Mouse (Mus musculus) stomach, embryonic 15.5 days (tissue): Measurements from ENCODE around the gene Abcg1. TPM values are rescaled to one million over a fixed set of nuclear protein-coding genes. Genes with fewer than 3 reads are reported as not detected.

Experiments
- ATAC-seq: fragments of 200-750 bp; cut with Nextera tagmentation; 2 replicates; pipeline ENCODE4 v1.8.0; 2017; ENCODE audit warnings: low read depth, moderate number of reproducible peaks, moderate TSS enrichment; ENCODE audit not compliant: insufficient read depth, low FRiP score
- H3K27ac ChIP-seq: fragments of 300-500 bp; sonication (generic); 2 replicates; pipeline ENCODE4 v1.5.1; 2015; ENCODE audit warnings: mild to moderate bottlenecking, inconsistent platforms
- H3K27me3 ChIP-seq: fragments of 300-500 bp; sonication (generic); replicated peaks from 2 replicates; pipeline ENCODE4 v1.6.1; 2015; ENCODE audit warnings: inconsistent platforms
- H3K36me3 ChIP-seq: fragments of 300-500 bp; sonication (generic); 2 replicates; pipeline ENCODE4 v1.6.1; 2015; ENCODE audit warnings: inconsistent platforms
- H3K4me1 ChIP-seq: fragments of 300-500 bp; sonication (generic); 2 replicates; pipeline ENCODE4 v1.6.1; 2015; ENCODE audit warnings: inconsistent platforms
- H3K4me2 ChIP-seq: fragments of 300-500 bp; sonication (generic); 2 replicates; pipeline ENCODE4 v1.6.1; 2015; ENCODE audit warnings: mild to moderate bottlenecking, inconsistent platforms
- H3K4me3 ChIP-seq: fragments of 300-500 bp; sonication (generic); replicated peaks from 2 replicates; pipeline ENCODE4 v1.5.1; 2015; ENCODE audit warnings: inconsistent platforms
- H3K9ac ChIP-seq: fragments of 300-500 bp; sonication (generic); 2 replicates; pipeline ENCODE4 v1.6.1; 2015; ENCODE audit warnings: inconsistent platforms
- H3K9me3 ChIP-seq: fragments of 300-500 bp; sonication (generic); 2 replicates; pipeline ENCODE4 v1.6.1; 2016; ENCODE audit warnings: inconsistent platforms
- WGBS: fragments of 180-500 bp; shearing (Covaris S2); methylation state at CpG from one replicate; pipeline ENCODE4 v1.1.7; 2015; 5-methylcytosine and 5-hydroxymethylcytosine counted together
- polyA plus RNA-seq: library from polyadenylated mRNA; unstranded; fragments of >200 nt; fragmentation: Nextera tagmentation; extraction: Ambion mirVana; gene quantifications from 2 replicates; pipeline ENCODE4 v1.2.1, GENCODE M21; 2015

The Abcg1 gene
- polyA plus RNA-seq, 1 experiment from 2014 or later, result 8.4 TPM

DNA sequence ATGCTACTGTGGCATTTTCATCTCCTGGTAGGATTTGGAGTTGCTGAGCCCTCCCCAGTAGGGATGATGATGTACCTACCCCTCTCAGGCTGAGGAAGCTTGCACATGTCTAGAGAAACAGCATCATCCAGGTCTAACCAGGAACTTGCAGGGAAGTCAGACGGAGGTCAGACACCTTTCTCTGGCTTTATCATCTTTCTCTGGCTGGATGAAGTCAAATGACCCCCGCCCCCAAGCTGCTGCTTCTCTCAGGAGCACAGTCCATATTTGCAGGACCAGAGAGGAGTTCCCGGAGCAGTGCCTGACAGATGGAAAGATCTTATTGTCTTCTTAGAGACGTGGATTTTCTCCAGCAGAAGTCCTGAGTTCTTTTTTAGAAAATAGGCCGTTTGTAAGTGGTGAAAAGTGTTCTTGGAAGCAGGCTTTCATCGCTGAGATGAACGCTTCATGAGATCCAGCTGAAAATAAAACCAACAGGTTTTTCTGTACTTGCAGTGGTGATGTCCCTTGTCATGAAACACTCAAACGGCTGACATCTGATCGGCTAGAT is 28.6 kb upstream of the Abcg1 start:
- H3K9ac ChIP-seq, result no peak overlapping the region
- H3K4me1 ChIP-seq, result no peaks in the 10 kb centered on the region
- WGBS, result 76% methylated on average over 9 of the region's 9 CpGs
- no peak overlapping the region for H3K27ac ChIP-seq
- no peaks in the 10 kb centered on the region for H3K27me3 ChIP-seq
- no peak for ATAC-seq
- no peak overlapping the region for H3K4me2 ChIP-seq
- no peaks in the 10 kb centered on the region for H3K9me3 ChIP-seq
- H3K36me3 ChIP-seq, result no peaks in the 10 kb centered on the region
- H3K4me3 ChIP-seq, result no peak overlapping the region

DNA sequence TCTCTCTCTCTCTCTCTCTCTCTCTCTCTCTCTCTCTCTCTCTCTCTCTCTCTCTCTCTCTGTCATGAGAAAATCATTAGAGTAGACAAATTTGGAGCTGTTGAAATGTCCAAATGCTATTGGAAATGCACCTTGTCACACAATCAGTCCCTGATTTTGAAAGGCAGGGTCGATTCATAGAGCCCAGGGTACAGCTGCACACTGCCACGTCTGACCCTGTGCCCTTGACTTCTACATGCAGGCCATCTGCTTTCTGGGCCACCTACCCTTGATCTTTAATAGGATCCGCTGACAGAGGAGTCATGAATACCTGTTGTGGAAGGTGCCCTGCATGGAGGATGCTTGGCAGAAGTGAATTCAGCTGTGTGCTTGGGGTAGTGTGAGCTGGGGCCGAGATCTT is 28.1 kb upstream of the Abcg1 start:
- H3K4me3 ChIP-seq, result no peak overlapping the region
- H3K9me3 ChIP-seq, result no peaks in the 10 kb centered on the region
- H3K36me3 ChIP-seq, result no peaks in the 10 kb centered on the region
- WGBS, result 81% methylated on average over 4 of the region's 4 CpGs
- H3K27ac ChIP-seq, result no peak overlapping the region
- ATAC-seq, result no peak
- no peak overlapping the region for H3K4me2 ChIP-seq
- H3K9ac ChIP-seq, result no peak overlapping the region
- no peaks in the 10 kb centered on the region for H3K4me1 ChIP-seq
- H3K27me3 ChIP-seq, result no peaks in the 10 kb centered on the region

GRCm38 (mm10) chr17:31032341-31032740 is 25.1 kb upstream of the Abcg1 start:
- no peak overlapping the region for H3K9ac ChIP-seq
- no peaks in the 10 kb centered on the region for H3K27me3 ChIP-seq
- H3K36me3 ChIP-seq, result no peaks in the 10 kb centered on the region
- H3K27ac ChIP-seq, result no peak overlapping the region
- no peaks in the 10 kb centered on the region for H3K4me1 ChIP-seq
- no peaks in the 10 kb centered on the region for H3K9me3 ChIP-seq
- ATAC-seq, result no peak
- H3K4me2 ChIP-seq, result no peak overlapping the region
- 87% methylated on average over 4 of the region's 4 CpGs for WGBS
- H3K4me3 ChIP-seq, result no peak overlapping the region

DNA sequence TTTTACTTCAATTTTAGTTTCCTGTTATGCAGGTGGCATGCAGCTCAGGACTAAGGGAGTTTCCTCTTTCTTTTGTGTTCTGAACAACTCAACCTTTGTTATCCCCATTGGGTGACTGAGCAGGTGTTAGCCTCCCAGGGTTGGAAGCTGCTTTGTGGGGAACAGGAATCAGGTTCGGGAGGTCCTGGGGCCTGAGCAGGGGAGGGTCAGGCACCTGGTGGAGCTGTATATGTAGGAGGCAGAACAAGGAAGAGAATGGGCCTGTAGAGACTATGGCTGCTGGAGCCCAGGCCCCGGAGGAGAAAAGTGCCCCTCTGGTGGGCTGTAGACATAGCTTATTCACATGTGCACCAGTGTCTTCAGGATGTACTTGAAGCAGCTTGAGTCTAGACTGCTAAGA is 24.2 kb upstream of the Abcg1 start:
- Histone ChIP-seq H3K9ac (no peak overlapping the region), H3K9me3 (no peaks in the 10 kb centered on the region), H3K27me3 (no peaks in the 10 kb centered on the region), H3K27ac (no peak overlapping the region), H3K4me2 (no peak overlapping the region), H3K4me3 (no peak overlapping the region), H3K4me1 (no peaks in the 10 kb centered on the region), H3K36me3 (no peaks in the 10 kb centered on the region)
- WGBS, result 64% methylated on average over 2 of the region's 2 CpGs
- no peak for ATAC-seq

DNA sequence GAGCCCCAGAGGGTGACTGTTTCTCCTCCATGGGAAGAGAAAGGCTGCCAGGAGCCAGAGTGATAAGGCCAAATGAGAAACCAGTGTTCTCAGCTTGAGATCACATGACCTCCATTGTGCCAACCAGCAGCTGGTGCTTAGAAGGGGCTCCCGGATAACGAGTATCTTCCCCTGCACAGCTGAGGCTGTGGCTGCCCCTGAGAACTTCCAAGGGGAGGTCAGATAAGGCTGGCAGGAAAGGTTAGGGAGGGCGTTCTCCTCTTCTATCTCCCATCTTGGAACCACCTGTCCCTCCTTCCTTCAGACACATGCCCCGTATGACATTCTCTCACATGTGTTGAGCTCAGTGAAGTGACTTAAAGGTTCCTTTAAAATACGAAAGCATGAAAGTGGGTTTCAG is 23.3 kb upstream of the Abcg1 start:
- peak; percentile 77; the same call in 1 of the 2 replicates for ATAC-seq
- H3K9me3 ChIP-seq, result no peaks in the 10 kb centered on the region
- H3K27me3 ChIP-seq, result no peaks in the 10 kb centered on the region
- WGBS, result 60% methylated on average over 5 of the region's 5 CpGs
- no peak overlapping the region for H3K27ac ChIP-seq
- H3K36me3 ChIP-seq, result no peaks in the 10 kb centered on the region
- no peak overlapping the region for H3K4me2 ChIP-seq
- H3K4me1 ChIP-seq, result no peaks in the 10 kb centered on the region
- no peak overlapping the region for H3K4me3 ChIP-seq
- H3K9ac ChIP-seq, result no peak overlapping the region

- H3K36me3 ChIP-seq, result no peaks in the 10 kb centered on the region
- no peak for ATAC-seq
- H3K4me3 ChIP-seq, result no peak overlapping the region
- H3K27ac ChIP-seq, result no peak overlapping the region
- 81% methylated on average over 9 of the region's 9 CpGs for WGBS
- no peaks in the 10 kb centered on the region for H3K4me1 ChIP-seq
- H3K27me3 ChIP-seq, result no peaks in the 10 kb centered on the region
- no peak overlapping the region for H3K4me2 ChIP-seq
- H3K9ac ChIP-seq, result no peak overlapping the region
- H3K9me3 ChIP-seq, result no peaks in the 10 kb centered on the region
Observed at GRCm38 (mm10) chr17:31034674-31035356, 22.7 kb upstream of the Abcg1 start.

GRCm38 (mm10) chr17:31036168-31036876 is 21.2 kb upstream of the Abcg1 start:
- no peak overlapping the region for H3K4me2 ChIP-seq
- ATAC-seq, result no peak
- no peaks in the 10 kb centered on the region for H3K36me3 ChIP-seq
- H3K9ac ChIP-seq, result no peak overlapping the region
- H3K9me3 ChIP-seq, result no peaks in the 10 kb centered on the region
- 79% methylated on average over 22 of the region's 22 CpGs for WGBS
- no peak overlapping the region for H3K27ac ChIP-seq
- no peaks in the 10 kb centered on the region for H3K27me3 ChIP-seq
- no peak overlapping the region for H3K4me3 ChIP-seq
- no peaks in the 10 kb centered on the region for H3K4me1 ChIP-seq

DNA sequence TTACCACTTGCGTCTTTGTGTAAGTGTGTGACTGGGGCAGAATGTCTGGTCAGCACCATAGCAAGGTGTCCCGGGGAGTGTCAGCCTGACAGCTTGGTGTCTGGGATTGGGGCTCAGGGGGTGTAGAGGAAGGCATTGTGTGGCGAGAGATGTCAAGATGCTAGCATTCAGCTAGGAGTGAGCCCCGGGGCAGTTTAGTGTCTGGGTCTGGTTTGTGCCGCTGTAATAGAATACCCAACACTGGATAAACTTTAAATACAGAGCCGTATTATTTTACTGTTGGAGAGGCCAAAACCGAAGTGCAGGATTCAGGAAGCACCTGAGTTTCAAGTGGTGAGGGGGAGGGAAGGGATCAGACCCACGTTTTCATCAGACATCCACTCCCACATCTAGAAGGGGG is 20.1 kb upstream of the Abcg1 start:
- no peak overlapping the region for H3K9ac ChIP-seq
- H3K27me3 ChIP-seq, result no peaks in the 10 kb centered on the region
- no peaks in the 10 kb centered on the region for H3K36me3 ChIP-seq
- no peaks in the 10 kb centered on the region for H3K9me3 ChIP-seq
- no peaks in the 10 kb centered on the region for H3K4me1 ChIP-seq
- H3K4me3 ChIP-seq, result no peak overlapping the region
- no peak overlapping the region for H3K4me2 ChIP-seq
- ATAC-seq, result no peak
- no peak overlapping the region for H3K27ac ChIP-seq
- WGBS, result 71% methylated on average over 8 of the region's 8 CpGs

DNA sequence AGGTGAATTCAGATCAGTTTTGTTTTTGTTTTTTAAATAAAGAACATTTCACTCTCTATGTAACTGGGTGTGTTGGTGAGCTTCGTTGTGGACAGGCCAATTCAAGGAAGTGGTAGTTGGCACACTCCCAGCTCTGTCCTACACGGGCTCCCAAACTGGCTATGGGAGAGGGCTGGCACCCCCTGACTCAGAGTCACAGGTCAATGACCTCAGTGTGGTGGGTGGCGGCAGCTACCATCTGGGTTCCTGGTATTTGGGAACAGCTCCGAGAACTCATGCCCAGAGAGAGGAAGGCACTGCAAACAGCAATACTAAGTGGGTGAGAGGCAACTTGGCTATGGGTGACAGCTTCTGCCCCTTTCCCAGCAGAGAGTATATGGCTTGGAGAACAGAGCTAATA is 19.1 kb upstream of the Abcg1 start:
- no peak overlapping the region for H3K9ac ChIP-seq
- H3K27ac ChIP-seq, result no peak overlapping the region
- 76% methylated on average over 4 of the region's 4 CpGs for WGBS
- ATAC-seq, result no peak
- H3K4me3 ChIP-seq, result no peak overlapping the region
- H3K36me3 ChIP-seq, result no peaks in the 10 kb centered on the region
- no peaks in the 10 kb centered on the region for H3K9me3 ChIP-seq
- no peak overlapping the region for H3K4me2 ChIP-seq
- H3K4me1 ChIP-seq, result no peaks in the 10 kb centered on the region
- no peaks in the 10 kb centered on the region for H3K27me3 ChIP-seq

DNA sequence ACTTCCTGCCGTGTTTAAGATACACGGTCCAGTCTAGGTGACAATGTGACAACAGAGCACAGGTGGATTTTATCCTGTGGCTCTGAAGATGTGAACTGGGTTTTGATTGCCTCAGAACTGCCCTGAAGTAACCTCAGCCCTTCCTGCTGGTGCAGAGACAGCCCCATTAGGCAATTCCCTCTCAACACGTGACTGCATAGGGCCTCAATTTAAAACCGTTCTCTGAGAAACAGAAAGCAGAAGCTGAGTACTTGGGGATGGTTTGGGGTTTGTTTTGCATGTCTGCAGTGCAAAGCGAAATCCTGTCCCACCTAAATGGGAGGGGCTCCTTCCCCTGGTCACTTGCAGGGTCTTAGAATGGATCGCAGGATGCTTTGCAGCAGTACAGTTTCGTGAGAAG is 17.8 kb upstream of the Abcg1 start:
- WGBS, result 61% methylated on average over 7 of the region's 7 CpGs
- H3K36me3 ChIP-seq, result no peaks in the 10 kb centered on the region
- no peaks in the 10 kb centered on the region for H3K9me3 ChIP-seq
- no peaks in the 10 kb centered on the region for H3K4me1 ChIP-seq
- ATAC-seq, result no peak
- no peak overlapping the region for H3K9ac ChIP-seq
- no peak overlapping the region for H3K4me3 ChIP-seq
- H3K4me2 ChIP-seq, result no peak overlapping the region
- no peaks in the 10 kb centered on the region for H3K27me3 ChIP-seq
- no peak overlapping the region for H3K27ac ChIP-seq

- no peak overlapping the region for H3K27ac ChIP-seq
Observed at GRCm38 (mm10) chr17:31040421-31040820, 17.1 kb upstream of the Abcg1 start.

GRCm38 (mm10) chr17:31042751-31043150 is 14.7 kb upstream of the Abcg1 start:
- no peak overlapping the region for H3K9ac ChIP-seq
- 59% methylated on average over 2 of the region's 2 CpGs for WGBS
- H3K27ac ChIP-seq, result no peak overlapping the region
- H3K4me1 ChIP-seq, result no peaks in the 10 kb centered on the region
- H3K4me3 ChIP-seq, result no peak overlapping the region
- no peaks in the 10 kb centered on the region for H3K36me3 ChIP-seq
- no peaks in the 10 kb centered on the region for H3K27me3 ChIP-seq
- H3K4me2 ChIP-seq, result no peak overlapping the region
- no peak for ATAC-seq
- no peaks in the 10 kb centered on the region for H3K9me3 ChIP-seq

More at GRCm38 (mm10) chr17:31040421-31040820, 17.1 kb upstream of the Abcg1 start:
- no peaks in the 10 kb centered on the region for H3K4me1 ChIP-seq
- H3K4me3 ChIP-seq, result no peak overlapping the region
- 58% methylated on average over 7 of the region's 7 CpGs for WGBS
- no peak overlapping the region for H3K4me2 ChIP-seq
- no peaks in the 10 kb centered on the region for H3K36me3 ChIP-seq
- no peak for ATAC-seq
- no peaks in the 10 kb centered on the region for H3K27me3 ChIP-seq
- H3K9me3 ChIP-seq, result no peaks in the 10 kb centered on the region
- no peak overlapping the region for H3K9ac ChIP-seq
